Mouse (Mus musculus) liver, embryonic 14.5 days (tissue): ENCODE data around the gene AI182371. TPM values are rescaled to one million over a fixed set of nuclear protein-coding genes. Genes with fewer than 3 reads are reported as not detected.

Experiments used
- ATAC-seq: fragments of 200-750 bp; cut with Nextera tagmentation; 2 replicates; pipeline ENCODE4 v1.8.0; 2017; ENCODE audit warnings: moderate number of reproducible peaks, mild to moderate bottlenecking, moderate library complexity; ENCODE audit not compliant: insufficient read depth
- DNase-seq, 3 experiments: peaks; one replicate each; pipeline ENCODE4 v3.0.0-alpha.2; 2012 to 2013; ENCODE audit warnings: low read depth in 3 of 3, low spot score in 3 of 3
- H3K27ac ChIP-seq: fragments of 300-500 bp; sonication (generic); 2 replicates; pipeline ENCODE4 v1.5.1; 2014; ENCODE audit warnings: moderate library complexity, mild to moderate bottlenecking, control low read depth, inconsistent platforms
- H3K27me3 ChIP-seq: fragments of 300-500 bp; sonication (generic); 2 replicates; pipeline ENCODE4 v1.6.1; 2014; ENCODE audit warnings: mild to moderate bottlenecking, low read length, moderate library complexity; ENCODE audit not compliant: control insufficient read depth, insufficient read depth
- H3K36me3 ChIP-seq: fragments of 300-500 bp; sonication (generic); replicated peaks from 2 replicates; pipeline ENCODE4 v1.6.1; 2014; ENCODE audit warnings: low read depth; ENCODE audit not compliant: control insufficient read depth, insufficient read depth
- H3K4me1 ChIP-seq, 2 experiments: fragments of 200-500 bp in 1 of 2; fragments of 300-500 bp in 1 of 2; sonication (generic) in 1 of 2; replicated peaks; 2 replicates each; pipeline ENCODE4 v1.6.1; 2012 to 2014; ENCODE audit warnings: antibody characterized with exemption in 1 of 2, inconsistent platforms in 1 of 2, low read length in 1 of 2; ENCODE audit not compliant: control insufficient read depth in 2 of 2, insufficient read depth in 2 of 2
- H3K4me2 ChIP-seq: fragments of 300-500 bp; sonication (generic); 2 replicates; pipeline ENCODE4 v1.6.1; 2014; ENCODE audit warnings: low read depth, mild to moderate bottlenecking, control low read depth, moderate library complexity
- H3K4me3 ChIP-seq, 2 experiments: fragments of 200-500 bp in 1 of 2; fragments of 300-500 bp in 1 of 2; sonication (generic) in 1 of 2; 2 replicates each; pipeline ENCODE4 v1.5.1; 2012 to 2014; ENCODE audit warnings: low read depth in 2 of 2, low read length in 2 of 2, mild to moderate bottlenecking in 2 of 2, control low read depth in 1 of 2, inconsistent platforms in 1 of 2, moderate library complexity in 1 of 2; ENCODE audit not compliant: insufficient read depth in 1 of 2
- H3K9ac ChIP-seq: fragments of 300-500 bp; sonication (generic); replicated peaks from 2 replicates; pipeline ENCODE4 v1.6.1; 2014; ENCODE audit warnings: mild to moderate bottlenecking, control low read depth, moderate library complexity
- H3K9me3 ChIP-seq: fragments of 300-500 bp; sonication (generic); 2 replicates; pipeline ENCODE4 v1.6.1; 2016; ENCODE audit warnings: low read length, mixed read lengths; ENCODE audit not compliant: control insufficient read depth
- CTCF ChIP-seq: IDR thresholded peaks from 2 replicates; pipeline ENCODE4 v1.5.1; 2016; ENCODE audit warnings: antibody characterized with exemption, low read depth, control low read depth
- EP300 ChIP-seq: IDR thresholded peaks from 2 replicates; pipeline ENCODE4 v1.6.1; 2016; ENCODE audit warnings: antibody characterized with exemption, low read depth
- WGBS: fragments of 180-500 bp; shearing (Covaris S2); extraction: QIAGEN DNeasy Blood & Tissue Kit; methylation state at CpG from one replicate; pipeline ENCODE4 v1.1.7; 2014; ENCODE audit not compliant: insufficient replicate concordance; 5-methylcytosine and 5-hydroxymethylcytosine counted together
- polyA plus RNA-seq, 2 experiments: library from polyadenylated mRNA; depleted of rRNA in 1 of 2; stranded (reverse) in 1 of 2; unstranded in 1 of 2; fragments of >200 nt; fragmentation: Nextera tagmentation in 1 of 2; extraction: Ambion mirVana in 1 of 2; gene quantifications; 2 replicates each; pipeline versions ENCODE4 v1.2.1 to v1.2.3; 2012 to 2014

Gene AI182371
- 10.5 and 16.5 TPM in 2 replicates for polyA plus RNA-seq (2012; rRNA removed)
- polyA plus RNA-seq (2014; fragmentation: Nextera tagmentation; extraction: Ambion mirVana) = 7.5 and 8.6 TPM in 2 replicates

DNA sequence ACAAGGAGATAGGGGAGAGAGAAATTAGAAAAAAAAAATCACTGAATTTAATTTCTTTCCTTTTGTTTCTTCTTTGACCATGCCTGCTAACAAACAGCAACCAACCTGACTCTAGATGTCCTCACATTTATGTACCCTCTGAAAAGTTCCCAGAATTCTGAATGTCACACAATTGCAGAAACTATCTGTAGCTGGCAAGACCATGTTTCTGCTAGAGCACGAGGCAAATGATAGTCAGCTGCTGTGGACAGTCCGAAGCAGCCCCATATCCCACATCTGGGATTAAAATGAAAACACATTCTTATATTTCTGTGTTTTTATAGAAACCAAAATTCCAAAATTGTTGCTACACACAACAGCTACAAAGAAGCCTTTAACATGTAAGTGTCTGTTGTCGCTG, at the start of gene AI182371:
Gene AI182371, minus strand, starts transcription at position 101 of the 400 bp plus-strand sequence.
- Histone ChIP-seq H3K27me3 (no peaks in the 10 kb centered on the region), H3K4me1 (peaks cover 0 to 8% of the 10 kb centered on the region in 2 experiments; a peak in 3 of 4 replicates), H3K4me3 (0 out of 4 replicates have a peak within 1 kb of the TSS, but pooled peaks of 1 of the 2 experiments have one; percentile 11), H3K4me2 (peak within 1 kb of the TSS; percentile 20; the same call in 1 of the 2 replicates), H3K9me3 (no peaks in the 10 kb centered on the region), H3K27ac (no peak within 1 kb of the TSS), H3K9ac (no peak within 1 kb of the TSS), H3K36me3 (no peaks in the 10 kb centered on the region)
- TF ChIP-seq EP300 (no peak), CTCF (no peak)
- ATAC-seq = no peak
- WGBS = 63% methylated on average over 3 of the region's 3 CpGs
- DNase-seq = no peak

DNA sequence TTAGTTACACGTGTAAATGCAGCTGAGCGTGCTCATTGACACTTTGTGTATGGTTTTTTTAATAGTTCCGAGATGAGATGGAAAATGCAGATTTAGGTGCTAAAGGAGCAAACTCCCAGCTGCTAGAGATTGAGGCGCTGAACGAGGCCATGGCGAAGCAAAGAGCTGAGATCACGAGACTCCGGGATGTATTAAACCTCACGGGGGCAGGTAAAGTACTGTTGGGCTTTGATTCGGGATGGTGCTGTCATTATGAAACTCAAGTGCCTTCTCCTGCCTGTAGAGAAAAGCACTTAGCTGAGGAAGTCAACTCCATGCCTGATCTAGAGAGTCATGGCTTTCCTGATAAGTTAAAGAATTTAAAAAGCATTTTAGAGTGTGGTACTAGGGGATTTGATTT, 47.5 kb upstream of the AI182371 start:
- Histone ChIP-seq H3K36me3 (peaks cover 36% of the 10 kb centered on the region), H3K9me3 (no peaks in the 10 kb centered on the region), H3K4me2 (no peak overlapping the region), H3K27ac (no peak overlapping the region), H3K9ac (no peak overlapping the region), H3K4me1 (no peaks in the 10 kb centered on the region), H3K4me3 (no peak overlapping the region), H3K27me3 (no peaks in the 10 kb centered on the region)
- DNase-seq (no peak), ATAC-seq (no peak)
- TF ChIP-seq EP300 (no peak), CTCF (no peak)
- 82% methylated on average over 10 of the region's 10 CpGs for WGBS

- Histone ChIP-seq H3K27me3 (no peaks in the 10 kb centered on the region), H3K27ac (no peak overlapping the region), H3K4me1 (no peaks in the 10 kb centered on the region), H3K4me3 (no peak overlapping the region), H3K9ac (no peak overlapping the region), H3K36me3 (peaks cover 21% of the 10 kb centered on the region), H3K4me2 (no peak overlapping the region), H3K9me3 (no peaks in the 10 kb centered on the region)
- TF ChIP-seq CTCF (no peak), EP300 (no peak)
- ATAC-seq (no peak), DNase-seq (no peak)
- 69% methylated on average over 3 of the region's 3 CpGs for WGBS
Measured at GRCm38 (mm10) chr2:35141673-35142072, 40.3 kb upstream of the AI182371 start.

GRCm38 (mm10) chr2:35138576-35138975, 37.2 kb upstream of the AI182371 start:
- Histone ChIP-seq H3K4me3 (no peak overlapping the region), H3K9me3 (no peaks in the 10 kb centered on the region), H3K27ac (no peak overlapping the region), H3K4me1 (no peaks in the 10 kb centered on the region), H3K4me2 (no peak overlapping the region), H3K36me3 (peaks cover 10% of the 10 kb centered on the region), H3K27me3 (no peaks in the 10 kb centered on the region), H3K9ac (no peak overlapping the region)
- TF ChIP-seq CTCF (no peak), EP300 (no peak)
- WGBS = 68% methylated on average over 1 of the region's 1 CpGs
- no peak for ATAC-seq
- no peak for DNase-seq

DNA sequence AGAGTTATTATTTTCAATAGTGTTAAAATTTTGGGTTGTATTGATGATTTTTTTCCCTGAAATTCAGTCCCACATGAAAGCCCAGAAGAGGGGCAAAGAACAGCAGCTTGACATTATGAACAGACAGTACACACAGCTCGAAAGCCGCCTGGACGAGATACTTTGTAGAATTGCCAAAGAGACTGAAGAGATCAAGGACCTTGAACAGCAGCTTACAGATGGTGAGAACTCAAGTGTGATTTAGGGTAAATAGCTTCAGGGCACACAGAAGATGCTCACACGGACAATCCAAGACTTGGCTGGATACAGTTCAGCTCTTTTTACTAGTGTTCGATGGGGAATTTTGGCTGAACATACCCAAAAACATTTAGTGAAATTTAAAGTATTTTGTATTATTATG, 32.5 kb upstream of the AI182371 start:
- 77% methylated on average over 5 of the region's 5 CpGs for WGBS
- H3K27ac ChIP-seq = no peak overlapping the region
- no peak for DNase-seq

More for the DNA sequence above, 32.5 kb upstream of the AI182371 start:
- H3K4me2 ChIP-seq = no peak overlapping the region
- no peaks in the 10 kb centered on the region for H3K27me3 ChIP-seq
- no peak for TF ChIP-seq CTCF
- no peak for TF ChIP-seq EP300
- H3K4me3 ChIP-seq = no peak overlapping the region
- H3K9me3 ChIP-seq = no peaks in the 10 kb centered on the region
- peaks cover 3% of the 10 kb centered on the region for H3K36me3 ChIP-seq
- no peak overlapping the region for H3K9ac ChIP-seq
- H3K4me1 ChIP-seq = peaks cover 7 to 9% of the 10 kb centered on the region in 2 experiments
- no peak for ATAC-seq
